Mouse (Mus musculus): ENCODE data around the gene Zeb2.

DNA sequence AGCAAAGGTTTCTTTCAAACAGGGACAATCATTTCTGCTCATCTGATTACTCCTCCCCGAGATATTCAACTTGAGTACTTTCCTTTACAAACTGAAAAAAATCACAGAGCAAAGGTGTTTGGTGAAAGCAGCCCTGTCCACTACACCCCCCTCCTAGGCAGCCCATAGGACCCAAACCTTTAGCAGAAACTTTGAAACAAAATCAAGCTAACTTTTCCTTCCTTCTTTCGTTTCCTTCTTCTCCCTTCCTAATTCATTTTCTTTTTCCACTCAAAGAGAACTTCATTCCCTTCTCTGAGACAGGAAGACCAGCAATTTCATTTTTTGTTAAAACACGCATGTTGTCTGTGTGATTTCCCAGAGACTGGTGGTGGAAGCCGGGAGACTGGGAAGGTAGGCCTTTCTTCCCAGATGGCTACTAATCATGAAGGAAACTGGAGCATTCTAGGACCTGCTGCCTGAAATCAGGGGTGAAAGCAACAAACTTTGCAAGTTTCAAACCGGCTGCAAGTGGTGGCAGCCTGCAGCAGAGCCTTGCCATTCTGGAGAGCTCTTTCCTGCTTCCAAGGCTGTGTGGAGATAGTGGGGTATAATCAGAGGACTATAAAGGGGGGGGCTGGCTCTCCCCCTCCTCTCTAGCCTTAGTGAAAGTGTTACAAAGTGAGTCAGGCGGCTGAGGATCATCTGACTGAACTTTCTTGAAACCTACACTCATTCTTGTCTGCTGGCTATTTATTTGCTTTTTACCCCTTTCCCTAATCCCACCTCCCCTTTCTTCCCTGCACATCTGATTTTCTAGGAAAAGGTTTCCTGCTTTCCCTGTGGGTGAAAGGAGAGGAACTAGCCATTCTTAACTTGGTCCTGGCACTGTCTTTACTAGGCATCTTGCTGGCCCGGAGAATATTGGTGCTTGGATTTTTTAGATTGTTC lies 11.0 kb downstream of the Zeb2 start:
- TF ChIP-seq CTCF (IDR thresholded peaks at IDR 0.05; ENCODE audit: insufficient read depth, low read length) (no peak), POLR2A (IDR thresholded peaks at IDR 0.05; ENCODE audit: borderline replicate concordance, extremely low read depth, low read depth, low read length) (no peak)
